Comparison of ENCODE assay signal across 11 mouse cellular contexts in the genomic region with DNA sequence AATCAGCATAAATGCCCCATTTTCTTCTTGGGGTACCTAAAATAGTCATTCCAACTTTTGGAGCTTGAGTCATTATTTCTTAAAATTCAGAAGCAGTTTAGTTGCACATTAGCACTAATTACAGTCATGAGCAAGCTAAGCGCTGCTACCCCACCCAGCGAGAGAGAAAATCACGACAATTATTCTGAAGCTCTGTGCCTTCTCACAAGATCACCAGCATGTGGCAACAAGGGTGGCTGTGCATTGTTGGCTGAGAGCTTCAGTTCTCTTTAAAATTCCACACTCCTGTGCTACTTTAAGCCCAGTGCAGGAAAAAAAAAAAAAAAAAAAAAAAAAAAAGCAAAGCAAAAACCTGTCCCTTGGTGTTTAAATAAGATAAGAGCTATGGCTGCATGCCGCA. TPM values are rescaled to one million over a fixed set of nuclear protein-coding genes. Genes with fewer than 3 reads are reported as not detected.
"Had no signal": no experiment of that assay in that cellular context is flagged by ENCODE, and none has a peak within 500 bp of the region (broad histone marks: within the 10 kb centered on the region; RNA-seq: fewer than 3 reads in every experiment).

No protein-coding gene starts in this region.

- ATAC-seq: hindbrain, postnatal 0 days; liver, postnatal 0 days had no signal

- DNase-seq: kidney, adult 11 months; kidney, adult 9 months; kidney, postnatal 10 days; kidney, postnatal 4 days; liver; liver, embryonic 13.5 days; liver, postnatal 0 days; midbrain, embryonic 14.5 days; thymus, postnatal 36 days had no signal

RNA-seq across cellular contexts. Expression of gene Snap91, which starts 22.4 kb away (rescaled TPM):
- total RNA-seq: megakaryocyte-erythroid progenitor cell, adult 5-6 weeks had no signal
